Mouse (Mus musculus) left cerebral cortex, postnatal 14 days (tissue): ENCODE measurements around the gene Nim1k. TPM values are rescaled to one million over a fixed set of nuclear protein-coding genes. Genes with fewer than 3 reads are reported as not detected.
"Not testable (repeated sequence)": the region's sequence is repeated elsewhere in the genome, so short reads cannot be mapped to it uniquely, and the experiment has no call there.

Experiments used
- DNase-seq, 2 experiments: peaks; one replicate each; pipeline ENCODE4 v3.0.0; 2021 to 2022; ENCODE audit warnings: low spot score in 2 of 2, mixed read lengths in 1 of 2
- intact Hi-C: fragments of 180-260 bp; cut with DNase I; formaldehyde crosslinking; loops from one replicate; pipeline ENCODE4 v1.15.1; 2025
- total RNA-seq, 2 experiments: library from RNA; stranded (reverse); gene quantifications; 2 replicates each; pipeline ENCODE4 v1.2.3; 2021

The Nim1k gene
- total RNA-seq, 2 experiments from 2014 or later: 13.2 to 14.8 TPM

DNA sequence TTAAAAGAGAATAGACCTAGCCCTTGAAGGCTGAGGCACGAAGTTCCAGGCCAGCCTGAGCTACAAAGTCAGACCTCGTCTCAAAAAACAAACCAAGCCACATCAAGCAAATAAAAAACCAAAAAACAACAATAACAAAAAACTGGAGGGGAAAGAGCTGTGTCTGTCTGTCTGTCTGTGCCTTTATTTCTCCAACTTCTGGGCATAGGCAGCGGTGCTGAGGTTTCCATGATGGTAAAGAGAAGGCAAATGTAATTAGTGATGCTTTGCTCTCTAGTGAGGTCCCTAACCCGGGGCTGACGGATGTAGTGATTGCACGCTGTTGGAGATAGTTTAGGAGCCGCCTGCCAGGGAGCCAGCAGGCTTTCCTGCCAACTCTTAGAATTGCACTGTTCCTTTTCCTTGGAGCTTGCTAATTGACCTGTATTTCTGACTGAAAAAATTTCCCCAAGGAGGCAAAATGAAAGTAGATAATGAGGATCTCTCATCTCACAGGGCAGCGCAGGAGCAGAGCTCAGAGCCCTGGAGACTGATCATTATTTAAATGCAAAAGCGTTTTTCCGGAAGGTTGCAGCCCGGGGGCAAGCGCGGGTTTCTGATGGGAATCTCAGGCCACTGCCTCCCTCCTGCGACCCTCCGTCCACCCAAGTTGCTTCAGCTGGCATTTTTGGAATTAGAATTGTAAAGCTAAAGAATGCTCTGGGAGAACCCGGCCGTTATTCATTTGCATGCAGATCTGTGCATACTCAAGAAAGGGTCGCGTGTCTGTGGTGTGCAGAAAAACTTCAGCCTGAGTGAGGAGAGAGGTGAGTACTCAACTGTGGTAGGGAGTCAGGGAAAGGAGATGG lies 14.1 kb downstream of the Nim1k start:
- intact Hi-C loops: no loop called here
- DNase-seq: no peak

DNA sequence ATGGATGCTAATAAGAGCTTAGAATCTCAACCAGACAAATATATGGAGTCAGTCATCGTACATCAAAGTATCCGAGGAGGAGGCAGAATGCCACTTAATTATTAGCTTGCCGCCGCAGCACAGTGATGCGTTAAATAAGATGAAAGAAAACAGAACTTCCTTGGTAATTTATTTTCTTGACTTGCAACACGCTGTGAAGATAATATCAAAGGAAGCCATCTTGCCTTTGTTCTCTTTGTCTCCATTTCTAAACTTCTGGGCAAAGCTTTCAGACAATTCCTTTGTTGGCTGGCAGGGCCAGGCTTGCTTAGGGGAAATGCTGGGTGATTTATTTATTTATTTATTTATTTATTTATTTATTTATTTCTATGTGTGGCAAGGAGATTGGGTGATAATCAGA lies 24.2 kb downstream of the Nim1k start:
- no peak for DNase-seq
- intact Hi-C loops: no loop called here

DNA sequence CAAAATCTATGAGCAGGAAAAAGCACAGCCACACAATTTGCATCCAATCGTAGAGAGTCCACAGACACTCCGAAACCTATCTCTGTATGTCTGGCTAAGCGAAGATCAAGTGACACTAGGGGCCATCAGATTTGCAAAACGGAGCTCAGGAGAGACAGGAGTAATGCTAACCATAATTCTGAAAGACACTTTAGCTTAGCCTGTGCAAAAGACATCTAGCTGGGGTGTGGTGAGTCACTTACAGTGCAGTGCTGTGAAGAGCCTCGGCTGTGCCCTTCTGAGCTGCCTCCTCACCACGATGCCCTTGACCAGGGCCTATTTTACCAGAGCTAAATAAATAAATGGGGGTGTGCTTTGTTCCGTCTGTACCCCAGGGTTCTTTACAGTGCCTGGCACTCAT lies 26.3 kb downstream of the Nim1k start:
- no peak for DNase-seq
- intact Hi-C loops: no loop called here

DNA sequence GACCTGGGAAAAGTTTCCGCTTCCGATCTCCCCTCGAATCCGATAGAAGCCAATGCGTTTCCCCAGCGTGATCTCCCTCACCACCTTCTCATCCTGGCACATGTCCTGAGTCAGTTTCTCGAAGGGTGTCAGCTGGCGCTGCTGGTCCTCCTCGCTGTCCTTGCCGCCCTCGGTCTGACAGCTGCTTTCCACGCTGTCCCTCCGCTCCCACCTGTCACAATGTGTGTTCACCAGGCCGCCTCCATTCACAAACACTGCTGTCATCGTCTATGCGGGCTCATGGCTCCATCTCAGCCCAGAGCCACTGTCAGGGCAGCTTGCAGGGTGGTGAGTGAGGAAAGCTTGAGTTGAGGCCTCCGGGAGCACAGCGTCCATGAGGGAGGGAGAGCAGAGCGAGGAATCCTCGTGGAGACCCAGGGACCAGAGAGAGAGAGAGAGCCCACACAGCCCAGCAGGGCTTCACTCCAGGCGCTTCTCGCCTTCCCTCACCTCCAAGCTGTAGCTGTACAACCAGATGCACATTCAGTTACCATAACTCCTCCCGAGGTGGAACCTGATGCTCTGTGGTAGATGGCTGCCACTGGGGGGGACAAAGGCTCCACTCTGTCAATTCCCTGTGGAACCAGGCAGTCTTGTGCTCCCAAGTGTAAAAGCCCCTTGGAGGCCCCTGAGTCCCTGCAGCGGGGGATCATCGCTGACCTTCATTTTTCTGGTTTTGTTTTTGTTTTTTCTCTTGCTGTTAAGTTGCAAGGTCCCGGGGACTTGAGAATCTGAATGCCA lies 27.9 kb downstream of the Nim1k start:
- no peak for DNase-seq
- intact Hi-C loops: no loop called here

DNA sequence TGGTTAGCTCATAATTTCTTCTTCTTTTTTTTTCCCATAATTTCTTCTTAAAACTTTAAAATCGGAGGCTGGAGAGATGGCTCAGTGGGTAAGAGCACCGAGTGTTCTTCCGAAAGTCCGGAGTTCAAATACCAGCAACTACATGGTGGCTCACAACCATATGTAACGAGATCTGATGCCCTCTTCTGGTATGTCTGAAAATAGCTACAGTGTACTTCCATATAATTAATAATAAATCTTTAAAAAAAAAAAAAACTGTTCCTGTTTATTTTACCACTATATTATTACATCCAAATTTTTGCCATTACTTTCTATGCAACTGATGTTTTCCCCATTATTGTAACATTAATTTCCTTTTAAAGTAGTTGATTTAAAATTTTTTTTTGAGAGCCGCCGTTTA lies 31.1 kb downstream of the Nim1k start:
- intact Hi-C loops: loop anchor here (5.0 kb wide), 1 partner anchor 82 kb away; no protein-coding TSS in a partner anchor
- no peak for DNase-seq

DNA sequence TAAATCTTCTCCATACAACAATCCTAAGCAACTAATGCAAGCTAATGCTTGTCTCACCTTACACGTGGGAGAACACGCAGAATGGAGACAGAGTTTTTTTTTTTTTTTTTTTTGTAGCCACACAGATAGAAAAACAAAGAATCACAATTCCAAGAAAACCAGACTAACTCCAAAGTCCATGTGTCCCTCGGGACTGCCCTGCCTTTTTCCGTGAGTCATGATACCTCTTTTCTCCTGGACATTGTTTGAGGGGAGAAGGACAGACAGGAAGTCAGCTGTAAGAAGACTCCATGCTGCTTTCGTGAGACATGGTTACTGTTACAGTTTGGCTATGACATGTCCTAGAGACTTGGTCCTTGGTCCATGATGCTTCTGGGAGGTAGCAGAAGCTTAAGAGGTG lies 32.3 kb downstream of the Nim1k start:
- no peak for DNase-seq
- intact Hi-C loops: loop anchor here (5.0 kb wide), 1 partner anchor 81 kb away; no protein-coding TSS in a partner anchor

DNA sequence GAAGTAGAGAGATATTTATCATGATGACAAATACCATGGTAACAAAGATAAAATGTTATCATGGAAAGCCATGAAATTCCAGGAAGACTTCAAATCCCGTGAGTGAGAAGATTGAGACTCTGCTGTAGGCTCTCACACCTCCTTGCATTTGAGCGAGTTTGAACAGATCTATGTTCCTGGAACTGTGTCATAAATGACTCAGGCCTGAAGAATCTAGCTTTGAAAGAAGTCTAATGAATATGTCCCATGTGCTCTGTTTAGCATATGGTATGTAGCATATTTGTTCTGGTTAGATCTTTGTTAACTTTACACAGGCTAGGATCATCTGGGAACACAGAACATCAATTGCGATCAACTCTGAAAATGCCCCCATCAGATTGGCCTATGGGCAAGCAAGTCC lies 33.2 kb downstream of the Nim1k start:
- intact Hi-C loops: loop anchor here (5.0 kb wide), 1 partner anchor 80 kb away; no protein-coding TSS in a partner anchor
- no peak for DNase-seq

DNA sequence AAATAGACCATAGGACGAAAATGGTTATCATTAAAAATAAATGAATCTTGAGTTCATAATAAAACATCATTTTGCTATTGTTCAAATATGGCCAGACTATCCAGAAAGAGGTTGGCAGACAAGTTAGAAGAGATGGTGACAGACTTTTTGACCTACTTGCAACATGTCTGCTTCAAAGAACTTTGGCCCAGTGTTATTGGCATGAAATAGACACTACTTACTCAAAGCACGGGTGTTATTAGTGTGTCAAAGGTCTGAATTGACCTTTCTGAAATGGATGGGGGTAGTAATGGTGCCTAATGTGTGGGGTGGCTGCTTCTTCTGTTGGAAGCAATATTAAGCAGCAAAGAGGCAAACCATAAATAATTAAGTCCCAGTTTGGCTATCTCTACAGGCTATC lies 39.6 kb downstream of the Nim1k start:
- intact Hi-C loops: no loop called here
- no peak for DNase-seq

DNA sequence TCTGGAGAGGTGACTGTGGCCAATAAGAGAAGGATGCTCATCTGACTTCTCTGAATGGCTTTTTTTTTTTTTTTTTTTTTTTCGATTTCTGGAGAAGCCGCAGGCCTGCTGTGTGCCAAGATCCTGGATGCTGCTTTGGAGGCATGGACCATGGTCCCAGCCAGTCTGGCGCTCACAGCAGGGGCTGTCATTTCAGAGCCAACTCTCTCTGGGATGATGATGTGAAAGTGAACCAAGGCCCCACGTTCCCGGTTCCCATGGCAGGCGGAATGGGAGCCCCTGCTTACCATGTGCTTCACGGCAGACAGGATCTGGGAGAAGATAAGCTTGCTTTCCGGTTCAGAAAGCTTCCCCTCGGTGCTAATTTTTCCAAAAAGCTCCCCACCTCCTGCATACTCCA lies 41.9 kb downstream of the Nim1k start:
- intact Hi-C loops: no loop called here
- DNase-seq: no peak

DNA sequence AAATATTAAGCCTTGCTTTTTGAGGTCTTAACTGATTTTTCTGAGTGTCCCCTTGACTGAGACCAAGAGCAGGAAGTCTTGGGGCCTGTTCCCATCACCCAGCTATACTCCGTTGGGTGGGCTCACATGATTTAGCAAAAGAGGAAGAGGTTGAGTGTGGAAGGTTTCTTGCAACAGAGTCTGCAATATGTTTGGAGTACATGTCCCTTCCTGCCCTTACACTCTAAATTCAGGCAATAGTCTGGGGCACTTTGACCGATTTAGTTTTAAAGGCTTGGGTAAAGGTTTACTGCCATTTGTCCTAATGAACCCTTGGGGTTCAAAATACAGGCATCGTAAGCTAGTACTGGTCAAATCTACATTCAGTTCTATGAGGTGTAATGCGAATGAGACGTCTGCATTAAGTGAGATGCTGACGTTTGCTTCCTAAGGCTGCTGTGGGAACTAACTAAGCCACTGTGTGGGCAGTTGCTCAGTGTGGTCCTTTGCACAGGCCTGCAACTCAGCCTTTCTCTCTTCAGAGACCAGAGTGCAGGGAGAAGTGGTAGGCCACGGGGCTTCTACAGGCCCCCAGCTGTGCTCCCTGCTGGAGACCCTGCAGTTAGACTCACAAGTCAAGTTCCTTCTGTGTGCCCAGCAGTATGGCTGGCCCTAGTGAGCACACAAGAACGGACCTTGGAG lies 42.4 kb downstream of the Nim1k start:
- intact Hi-C loops: no loop called here
- DNase-seq: no peak

DNA sequence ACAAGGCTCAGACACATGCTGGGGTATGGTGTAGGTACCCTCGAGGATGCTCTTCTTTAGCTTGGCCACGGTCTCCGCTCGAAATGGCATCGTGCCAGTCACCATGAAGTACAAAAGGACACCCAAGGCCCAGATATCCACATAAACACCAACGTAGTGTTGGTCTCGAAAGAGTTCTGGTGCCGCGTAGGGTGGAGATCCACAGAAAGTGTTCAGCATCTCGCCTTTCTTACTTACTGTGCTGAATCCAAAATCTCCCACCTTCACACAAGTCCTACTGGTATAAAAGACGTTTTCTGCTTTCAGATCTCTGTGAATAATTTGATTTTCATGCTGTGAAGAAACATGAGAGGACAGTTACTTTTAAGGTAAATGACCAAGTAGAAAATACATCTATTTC lies 43.2 kb downstream of the Nim1k start:
- intact Hi-C loops: no loop called here
- no peak for DNase-seq

DNA sequence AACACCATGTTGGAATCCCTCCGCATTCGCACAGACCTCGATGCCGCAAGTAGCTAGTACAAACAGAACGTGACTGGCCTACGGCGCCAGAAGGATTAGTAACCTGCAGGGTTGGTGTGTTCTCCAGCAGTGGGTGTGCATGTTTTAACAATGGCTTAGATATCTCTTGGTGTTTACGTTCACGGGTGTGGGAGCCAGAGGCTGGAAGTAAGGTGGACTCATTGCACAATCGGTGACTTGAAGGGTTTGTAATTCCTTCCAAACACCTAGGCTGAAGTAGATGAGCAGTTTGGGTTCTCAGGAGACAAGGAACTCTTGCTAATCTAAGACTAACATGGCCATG lies 45.4 kb downstream of the Nim1k start:
- intact Hi-C loops: no loop called here
- DNase-seq: no peak

DNA sequence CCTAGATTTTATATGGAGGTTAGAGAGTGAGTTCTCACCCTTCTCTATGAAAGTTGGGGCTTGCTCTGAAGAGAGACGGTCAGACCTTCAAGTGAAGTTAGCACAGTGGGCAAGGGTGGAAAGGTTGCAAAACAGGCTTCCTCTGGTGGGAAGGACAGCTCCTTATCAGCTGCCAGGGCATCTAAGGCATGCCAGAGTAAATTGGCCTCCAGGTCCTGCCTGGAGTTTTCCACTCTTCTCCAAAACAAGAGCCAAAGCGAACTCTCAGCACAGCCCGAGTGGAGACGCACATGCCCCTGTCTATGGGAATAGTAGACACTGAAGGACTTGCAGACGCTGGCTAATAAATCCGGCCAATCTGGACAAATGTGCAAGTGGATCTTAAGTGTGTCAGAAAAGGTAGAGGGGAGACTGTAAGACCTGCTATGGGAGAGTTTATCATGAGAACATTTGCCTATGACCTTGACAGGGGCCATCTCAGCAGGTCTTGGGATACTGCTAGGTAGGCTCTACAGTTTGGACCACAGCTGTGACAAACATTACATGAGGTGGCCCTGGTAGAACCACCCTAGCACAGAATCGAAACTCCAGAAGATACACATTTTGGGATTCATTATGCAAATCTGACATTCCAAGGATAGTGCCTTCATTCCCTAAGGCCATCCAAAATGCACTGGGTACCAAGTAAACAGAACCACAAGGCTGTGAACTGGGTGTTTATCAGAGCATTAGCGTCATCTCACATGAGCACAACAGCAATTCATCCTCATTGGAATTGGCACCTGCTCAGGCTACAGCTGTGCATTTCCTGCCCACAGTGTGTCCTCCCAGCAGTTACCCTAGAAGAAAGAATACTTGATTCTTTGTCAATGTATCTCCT lies 46.1 kb downstream of the Nim1k start:
- intact Hi-C loops: loop anchor here (5.0 kb wide), 1 partner anchor 63 kb away; no protein-coding TSS in a partner anchor
- no peak for DNase-seq

DNA sequence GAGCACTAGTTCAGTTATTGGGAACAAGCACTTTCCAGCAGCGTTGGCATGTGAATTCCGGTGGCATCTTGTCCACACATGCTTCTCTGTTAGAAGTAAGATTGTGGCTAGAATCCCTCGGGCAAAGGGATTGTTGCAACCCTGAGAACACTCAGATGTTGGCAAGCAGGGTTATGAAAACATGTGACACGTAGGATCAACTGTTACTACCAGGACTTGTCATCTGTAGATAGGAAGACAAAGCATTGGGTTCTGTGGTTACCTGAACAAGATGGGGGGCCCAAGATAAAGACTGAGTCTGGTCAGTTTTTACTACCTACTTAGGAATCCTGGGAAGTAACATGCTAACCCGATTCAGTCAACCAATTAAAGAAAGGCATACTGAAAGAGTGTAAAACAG lies 46.7 kb downstream of the Nim1k start:
- intact Hi-C loops: loop anchor here (5.0 kb wide), 1 partner anchor 63 kb away; no protein-coding TSS in a partner anchor

DNA sequence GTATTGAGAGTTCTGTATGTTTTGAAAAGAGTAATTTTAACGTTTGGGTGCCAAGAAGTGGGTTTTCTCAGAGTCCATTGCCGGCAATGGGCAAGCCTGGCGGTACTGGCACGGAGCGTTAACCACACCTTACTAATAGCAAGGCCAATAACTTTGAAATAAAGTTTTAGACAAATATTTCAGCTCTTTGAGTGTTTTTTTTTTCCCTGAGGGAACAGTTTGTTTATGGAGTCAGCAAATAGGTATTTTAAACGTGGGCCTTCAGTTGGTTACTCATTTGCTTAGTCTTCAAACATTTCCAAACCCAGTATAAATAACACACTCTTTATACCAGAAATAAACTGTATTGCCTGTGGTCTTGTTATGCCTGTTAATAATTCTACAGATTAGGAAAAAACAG lies 47.8 kb downstream of the Nim1k start:
- intact Hi-C loops: loop anchor here (5.0 kb wide), 1 partner anchor 64 kb away; no protein-coding TSS in a partner anchor

More for the DNA sequence above, 46.7 kb downstream of the Nim1k start:
- no peak for DNase-seq

DNA sequence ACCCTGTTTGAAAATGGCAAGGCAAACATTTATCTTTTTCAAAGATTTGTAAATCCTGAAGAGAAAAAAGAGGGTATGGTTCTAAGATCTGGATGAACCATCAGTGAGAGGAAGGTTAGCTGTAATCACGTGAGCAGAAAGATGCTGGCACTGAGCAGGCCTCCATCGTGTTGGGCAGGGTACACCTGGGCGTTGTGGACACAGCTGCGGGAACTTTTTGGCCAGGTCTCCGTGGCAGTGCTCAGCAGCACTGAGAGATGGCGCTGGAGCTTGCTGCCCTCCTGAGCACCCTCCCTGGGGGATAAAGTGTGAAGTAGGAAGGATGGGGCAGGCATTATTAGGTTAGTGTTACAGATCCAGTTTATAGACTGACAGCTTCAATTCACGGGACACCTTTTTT lies 48.7 kb downstream of the Nim1k start:
- intact Hi-C loops: loop anchor here (5.0 kb wide), 1 partner anchor 65 kb away; no protein-coding TSS in a partner anchor
- DNase-seq: no peak

More for the DNA sequence above, 47.8 kb downstream of the Nim1k start:
- DNase-seq: no peak

DNA sequence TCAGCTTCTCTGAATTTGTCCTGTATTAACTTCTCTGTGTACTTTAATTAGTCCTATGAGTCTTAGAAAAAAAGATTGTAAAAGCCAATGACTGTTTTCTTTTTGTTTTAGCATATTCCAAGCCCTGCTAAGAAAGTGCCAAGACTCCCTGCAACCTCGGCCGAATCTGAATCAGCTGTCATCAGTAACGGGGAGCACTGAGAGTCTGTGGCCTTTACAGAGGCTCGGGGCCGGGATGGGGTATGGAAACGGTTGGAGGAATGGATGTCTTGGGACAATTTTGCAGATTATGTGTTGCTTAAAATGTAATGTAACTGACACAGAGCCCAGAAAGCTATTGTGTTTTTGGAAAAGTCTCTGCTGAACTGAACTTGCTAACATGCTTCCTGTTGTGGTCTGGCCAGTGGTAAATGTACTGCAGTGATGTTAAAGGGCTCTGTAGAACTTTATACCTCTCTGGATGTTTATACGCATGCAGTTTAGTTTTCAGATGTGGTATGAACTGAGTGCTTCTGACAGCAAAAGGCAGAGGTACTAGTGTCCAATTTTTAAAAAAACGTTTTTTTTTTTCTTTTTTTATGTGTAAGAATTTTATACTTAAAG lies 49.3 kb downstream of the Nim1k start:
- not testable (repeated sequence) for DNase-seq
- intact Hi-C loops: loop anchor here (5.0 kb wide), 1 partner anchor 66 kb away; no protein-coding TSS in a partner anchor

DNA sequence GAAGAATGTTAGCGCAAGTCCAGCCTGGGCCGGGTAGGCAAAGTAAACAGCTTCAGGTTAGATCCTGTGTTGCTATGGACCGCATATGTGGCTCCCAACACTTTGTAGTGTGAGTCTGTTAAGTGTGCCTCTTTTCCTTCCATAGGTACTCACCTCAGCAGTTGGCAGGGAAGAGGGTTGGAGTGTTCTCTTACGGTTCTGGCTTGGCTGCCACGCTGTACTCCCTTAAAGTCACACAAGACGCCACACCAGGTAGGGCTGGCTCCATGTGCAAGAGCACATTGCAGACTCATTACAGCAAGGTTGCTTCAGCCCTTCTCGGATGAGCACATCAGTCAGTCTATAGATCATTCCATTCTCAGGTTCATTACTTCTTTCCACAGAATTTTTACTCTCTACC lies 51.4 kb downstream of the Nim1k start:
- DNase-seq: no peak
- intact Hi-C loops: no loop called here

DNA sequence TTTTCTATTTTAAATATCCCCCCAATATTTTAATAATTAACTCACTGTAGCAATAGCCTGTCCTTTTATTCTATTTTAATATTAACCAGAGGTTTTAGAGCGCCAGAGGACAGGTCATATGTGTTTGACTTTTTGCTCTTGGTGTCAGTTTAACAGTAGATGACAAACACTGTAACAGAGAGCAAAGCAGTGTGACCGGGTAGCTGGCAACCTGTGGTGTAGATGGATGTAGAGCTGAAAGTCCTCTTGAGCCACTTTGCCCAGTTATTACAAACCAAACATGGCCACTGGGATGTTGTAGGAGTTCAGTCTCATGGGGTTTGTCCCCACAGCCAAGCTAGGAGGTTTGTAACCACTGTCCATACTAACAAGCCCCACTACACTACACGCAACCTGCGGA lies 57.2 kb downstream of the Nim1k start:
- intact Hi-C loops: no loop called here

More for the DNA sequence above, 57.2 kb downstream of the Nim1k start:
- DNase-seq: no peak
